Mouse (Mus musculus) liver, embryonic 11.5 days (tissue): ENCODE measurements around the gene Pex11a. TPM values are rescaled to one million over a fixed set of nuclear protein-coding genes. Genes with fewer than 3 reads are reported as not detected.

Source experiments
- ATAC-seq: fragments of 200-750 bp; cut with Nextera tagmentation; replicated peaks from 2 replicates; pipeline ENCODE4 v1.8.0; 2017; ENCODE audit warnings: moderate number of reproducible peaks, mild to moderate bottlenecking, moderate TSS enrichment, moderate library complexity; ENCODE audit not compliant: low FRiP score
- DNase-seq: peaks from one replicate; pipeline ENCODE4 v3.0.0-alpha.2; 2017; ENCODE audit warnings: low spot score
- H3K27ac ChIP-seq: fragments of 300-500 bp; sonication (generic); 2 replicates; pipeline ENCODE4 v1.5.1; 2014; ENCODE audit warnings: mild to moderate bottlenecking, low read depth, low read length, control low read depth
- H3K27me3 ChIP-seq: fragments of 300-500 bp; sonication (generic); replicated peaks from 2 replicates; pipeline ENCODE4 v1.6.1; 2014; ENCODE audit warnings: low read length, mixed read lengths; ENCODE audit not compliant: control insufficient read depth, insufficient read depth
- H3K36me3 ChIP-seq: fragments of 300-500 bp; sonication (generic); 2 replicates; pipeline ENCODE4 v1.6.1; 2014; ENCODE audit warnings: mild to moderate bottlenecking, low read length, moderate library complexity, mixed read lengths; ENCODE audit not compliant: control insufficient read depth, insufficient read depth
- H3K4me1 ChIP-seq: fragments of 300-500 bp; sonication (generic); replicated peaks from 2 replicates; pipeline ENCODE4 v1.6.1; 2014; ENCODE audit warnings: low read length, mixed read lengths; ENCODE audit not compliant: control insufficient read depth, insufficient read depth
- H3K4me2 ChIP-seq: fragments of 300-500 bp; sonication (generic); 2 replicates; pipeline ENCODE4 v1.6.1; 2014; ENCODE audit warnings: mild to moderate bottlenecking, control low read depth, moderate library complexity
- H3K4me3 ChIP-seq: fragments of 300-500 bp; sonication (generic); 2 replicates; pipeline ENCODE4 v1.5.1; 2014; ENCODE audit warnings: low read depth, low read length, control low read depth
- H3K9ac ChIP-seq: fragments of 300-500 bp; sonication (generic); 2 replicates; pipeline ENCODE4 v1.6.1; 2014; ENCODE audit warnings: low read depth, low read length, control low read depth
- H3K9me3 ChIP-seq: fragments of 300-500 bp; sonication (generic); 2 replicates; pipeline ENCODE4 v1.6.1; 2016; ENCODE audit warnings: low read length, inconsistent platforms, mixed read lengths; ENCODE audit not compliant: control insufficient read depth
- WGBS: fragments of 180-500 bp; shearing (Covaris S2); extraction: QIAGEN DNeasy Blood & Tissue Kit; methylation state at CpG from one replicate; pipeline ENCODE4 v1.1.7; 2014; 5-methylcytosine and 5-hydroxymethylcytosine counted together
- polyA plus RNA-seq: library from polyadenylated mRNA; unstranded; fragments of >200 nt; fragmentation: Nextera tagmentation; extraction: Ambion mirVana; gene quantifications from 2 replicates; pipeline ENCODE4 v1.2.1, GENCODE M21; 2014

Gene Pex11a
- polyA plus RNA-seq, 1 experiment from 2014 or later, result 2.3 TPM

DNA sequence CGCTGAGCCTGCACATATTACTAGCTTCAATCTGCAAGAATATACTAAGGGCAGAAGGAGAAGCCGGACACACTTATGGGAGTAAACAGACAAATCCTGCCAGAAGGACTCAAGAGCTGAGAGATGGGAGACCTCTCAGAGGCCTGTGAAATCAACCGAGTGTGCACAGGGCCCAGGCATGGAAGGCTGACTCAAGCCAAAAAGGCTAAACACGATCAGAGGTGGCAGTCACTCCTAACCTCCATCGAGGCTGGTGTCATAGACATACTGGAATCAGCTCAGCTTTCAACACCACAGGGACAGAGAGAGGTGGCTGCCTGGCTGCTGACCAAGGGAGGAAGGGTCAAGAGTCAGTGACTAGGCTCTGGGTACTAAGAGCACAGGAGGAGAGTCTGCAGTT is 37.7 kb downstream of the Pex11a start:
- Histone ChIP-seq H3K27me3 (peaks cover 13% of the 10 kb centered on the region), H3K4me2 (no peak overlapping the region), H3K9ac (no peak overlapping the region), H3K4me3 (no peak overlapping the region), H3K9me3 (no peaks in the 10 kb centered on the region), H3K36me3 (peaks cover 4% of the 10 kb centered on the region; the same call in 1 of the 2 replicates), H3K4me1 (no peaks in the 10 kb centered on the region), H3K27ac (no peak overlapping the region)
- DNase-seq (no peak), ATAC-seq (no peak)
- WGBS, result 79% methylated on average over 5 of the region's 5 CpGs

GRCm38 (mm10) chr7:79702755-79703154 is 40.2 kb downstream of the Pex11a start:
- no peak overlapping the region for H3K4me2 ChIP-seq
- no peaks in the 10 kb centered on the region for H3K27me3 ChIP-seq
- H3K36me3 ChIP-seq, result peaks cover 12% of the 10 kb centered on the region
- no peaks in the 10 kb centered on the region for H3K4me1 ChIP-seq
- no peak overlapping the region for H3K27ac ChIP-seq
- ATAC-seq, result no peak
- WGBS, result 83% methylated on average over 16 of the region's 16 CpGs
- no peak for DNase-seq
- no peaks in the 10 kb centered on the region for H3K9me3 ChIP-seq
- no peak overlapping the region for H3K9ac ChIP-seq
- no peak overlapping the region for H3K4me3 ChIP-seq

DNA sequence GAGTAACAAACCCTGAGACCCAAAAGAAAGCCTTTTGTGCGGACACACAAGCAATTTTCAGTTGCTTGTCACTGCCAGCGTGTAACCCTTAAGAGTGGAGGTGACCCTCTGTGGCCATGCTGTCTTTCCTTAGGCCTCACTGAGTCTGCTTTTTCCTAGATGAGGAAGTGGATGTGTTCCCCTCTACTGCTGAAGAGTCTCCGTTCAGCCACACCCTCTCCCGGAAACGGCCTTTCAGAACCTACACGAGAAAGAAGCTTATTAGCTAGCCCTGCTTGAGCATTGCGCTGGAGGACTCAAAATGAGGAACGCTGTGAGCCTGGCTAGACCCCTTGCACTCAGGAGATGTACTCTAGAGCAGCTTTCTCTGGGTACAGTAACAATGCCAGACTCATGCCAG is 46.4 kb downstream of the Pex11a start:
- Histone ChIP-seq H3K9ac (no peak overlapping the region), H3K27ac (no peak overlapping the region), H3K4me2 (no peak overlapping the region), H3K27me3 (no peaks in the 10 kb centered on the region), H3K4me3 (no peak overlapping the region), H3K9me3 (no peaks in the 10 kb centered on the region), H3K36me3 (peaks cover 53% of the 10 kb centered on the region), H3K4me1 (no peaks in the 10 kb centered on the region)
- DNase-seq (no peak), ATAC-seq (no peak)
- 82% methylated on average over 8 of the region's 8 CpGs for WGBS

Other genes with a start within 250 kb of the Pex11a start
- gene Rhcg, start 125.5 kb downstream of the Pex11a start, polyA plus RNA-seq, result not detected in 2 replicates
- gene Ticrr, start 82.9 kb downstream of the Pex11a start, polyA plus RNA-seq, result 16.2 and 17.2 TPM in 2 replicates
- 2.3 and 3.0 TPM in 2 replicates for gene Kif7, start 27.4 kb downstream of the Pex11a start, polyA plus RNA-seq
- not detected in 2 replicates for gene Plin1, start 10.2 kb downstream of the Pex11a start, polyA plus RNA-seq
- 0.21 TPM in 1 of 2 replicates, not detected in the other for gene Wdr93, start within 50 bp of the Pex11a start, polyA plus RNA-seq
- gene Mesp1, start 50.7 kb upstream of the Pex11a start, polyA plus RNA-seq, result not detected in 2 replicates
- 0.11 and 0.21 TPM in 2 replicates for gene Mesp2, start 67.6 kb upstream of the Pex11a start, polyA plus RNA-seq
- gene Anpep, start 117.9 kb upstream of the Pex11a start, polyA plus RNA-seq, result 24.2 and 28.5 TPM in 2 replicates
- gene Ap3s2, start 177.5 kb upstream of the Pex11a start, polyA plus RNA-seq, result 28.7 and 30.9 TPM in 2 replicates
- gene Arpin, start 192.2 kb upstream of the Pex11a start, polyA plus RNA-seq, result 9.9 and 10.6 TPM in 2 replicates